Mouse (Mus musculus) megakaryocyte, embryonic 14.5 days (primary cell): ENCODE results near the gene Tcaf3. TPM values are rescaled to one million over a fixed set of nuclear protein-coding genes. Genes with fewer than 3 reads are reported as not detected.

Experiments
- H3K27me3 ChIP-seq: replicated peaks from 2 replicates; pipeline ENCODE3; 2012; ENCODE audit warnings: inconsistent platforms
- H3K36me3 ChIP-seq: replicated peaks from 2 replicates; pipeline ENCODE3; 2012; ENCODE audit warnings: low read length, inconsistent platforms, mixed read lengths
- H3K4me1 ChIP-seq: 2 replicates; pipeline ENCODE4 v1.6.1; 2012; ENCODE audit warnings: inconsistent platforms
- H3K4me3 ChIP-seq: replicated peaks from 2 replicates; pipeline ENCODE3; 2012; ENCODE audit warnings: moderate library complexity, mild to moderate bottlenecking, inconsistent platforms
- H3K9me3 ChIP-seq: 2 replicates; pipeline ENCODE4 v1.6.1; 2012; ENCODE audit warnings: inconsistent platforms
- FLI1 ChIP-seq: IDR thresholded peaks from 2 replicates; pipeline ENCODE4 v1.6.1; 2012; ENCODE audit warnings: low read length, inconsistent platforms, mixed read lengths
- GATA1 ChIP-seq: IDR thresholded peaks from 3 replicates; pipeline ENCODE4 v1.6.1; 2012; ENCODE audit warnings: mixed read lengths, low read length, inconsistent platforms, borderline replicate concordance
- polyA plus RNA-seq: library from polyadenylated mRNA; stranded (reverse); fragments of >175 nt; gene quantifications from 2 replicates; pipeline ENCODE4 v1.2.3, GENCODE M21; 2012; ENCODE audit warnings: low replicate concordance; ENCODE audit not compliant: insufficient read depth

Gene Tcaf3
- polyA plus RNA-seq, 1 experiment = not detected

DNA sequence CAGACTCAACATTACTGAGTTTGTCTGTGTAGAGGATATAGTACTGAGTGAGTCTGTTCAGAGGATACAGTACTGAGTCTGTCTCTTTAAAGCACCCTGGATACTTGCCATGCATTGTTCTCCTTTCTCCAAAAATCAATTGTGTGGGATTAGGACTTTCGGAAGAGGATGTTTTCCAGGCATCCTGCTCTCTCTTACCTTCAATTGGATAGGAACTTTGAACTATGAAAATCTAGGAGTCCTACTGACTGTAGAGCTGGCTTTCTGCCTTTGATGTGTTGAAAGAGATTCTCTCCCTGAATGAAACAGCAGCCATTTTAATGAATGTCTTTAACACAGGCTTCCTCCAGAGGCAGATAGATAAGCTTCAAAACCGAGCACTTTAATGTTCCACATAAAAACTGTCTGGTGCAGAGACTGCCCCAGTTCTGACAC is 52.0 kb downstream of the Tcaf3 start:
- no peaks in the 10 kb centered on the region for H3K27me3 ChIP-seq
- TF ChIP-seq GATA1 = no peak
- no peak for TF ChIP-seq FLI1
- no peaks in the 10 kb centered on the region for H3K36me3 ChIP-seq
- no peaks in the 10 kb centered on the region for H3K4me1 ChIP-seq
- no peak overlapping the region for H3K4me3 ChIP-seq
- no peaks in the 10 kb centered on the region for H3K9me3 ChIP-seq

DNA sequence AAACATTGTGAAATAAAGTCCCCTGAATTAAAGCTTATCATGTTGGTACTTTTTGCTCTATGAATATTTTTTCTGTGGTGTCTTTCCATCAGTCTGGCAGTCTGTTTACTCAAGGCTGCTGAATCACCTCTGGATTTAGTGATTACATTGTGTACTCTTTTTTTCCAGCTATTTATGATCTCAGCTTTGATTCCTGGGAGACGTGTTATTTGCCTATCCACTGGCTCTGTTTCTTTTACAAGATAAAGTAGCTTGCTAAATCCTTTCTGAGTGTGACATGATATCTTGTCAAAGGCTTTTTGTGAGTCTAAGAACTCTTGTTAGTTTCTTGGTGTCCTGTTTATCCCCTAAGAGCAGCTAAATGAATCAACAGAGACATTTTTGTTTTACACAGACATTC is 52.6 kb downstream of the Tcaf3 start:
- H3K36me3 ChIP-seq = no peaks in the 10 kb centered on the region
- no peaks in the 10 kb centered on the region for H3K27me3 ChIP-seq
- TF ChIP-seq GATA1 = no peak
- TF ChIP-seq FLI1 = no peak
- H3K4me1 ChIP-seq = no peaks in the 10 kb centered on the region
- H3K4me3 ChIP-seq = no peak overlapping the region
- no peaks in the 10 kb centered on the region for H3K9me3 ChIP-seq

DNA sequence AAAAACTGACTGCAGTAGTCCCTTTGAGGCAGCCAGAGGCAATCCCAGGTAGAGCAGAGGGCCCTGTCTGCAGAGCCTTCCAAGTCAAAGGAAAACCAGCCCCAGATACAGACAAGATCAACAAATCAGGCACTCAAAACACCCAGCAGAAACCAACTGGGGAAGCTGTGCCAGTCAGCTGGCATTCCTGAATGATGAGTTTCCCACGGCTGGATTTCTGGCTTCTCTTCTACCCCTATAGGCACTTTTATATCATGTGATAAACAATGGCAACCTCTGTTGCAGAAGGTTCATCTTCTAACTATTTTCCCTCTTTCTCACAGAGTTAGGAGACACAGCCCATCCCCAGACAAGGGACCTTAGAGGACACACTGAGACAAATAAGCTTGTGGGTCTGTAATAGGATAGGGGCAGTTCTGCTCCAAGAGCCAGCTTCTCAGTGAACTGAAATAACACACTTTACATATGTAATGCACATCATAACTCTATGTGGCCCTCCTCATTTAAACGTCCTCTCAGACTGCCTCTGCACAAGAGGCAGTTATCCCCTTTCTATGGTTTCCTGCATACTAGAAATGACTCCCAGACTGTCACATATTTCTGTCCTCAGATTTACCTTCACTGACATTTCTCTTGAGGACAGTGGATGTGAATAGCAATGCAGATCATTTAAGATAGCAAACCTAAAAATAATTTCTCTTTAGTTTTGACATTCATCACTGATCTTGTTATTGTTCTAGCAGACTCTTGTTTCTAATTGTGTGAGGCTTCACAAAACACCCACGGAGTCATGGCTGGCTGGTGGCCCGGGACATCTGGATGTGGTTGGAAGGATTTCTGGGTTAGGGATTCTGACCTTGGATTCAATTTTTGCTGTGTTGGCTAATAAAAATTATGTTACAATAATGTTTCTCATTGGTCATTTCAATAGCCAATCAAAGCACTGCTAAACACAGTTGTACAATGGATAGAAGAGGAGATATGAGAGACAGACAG is 55.2 kb downstream of the Tcaf3 start:
- no peak for TF ChIP-seq FLI1
- Histone ChIP-seq H3K27me3 (peaks cover 3% of the 10 kb centered on the region), H3K4me1 (no peaks in the 10 kb centered on the region), H3K4me3 (no peak overlapping the region), H3K36me3 (no peaks in the 10 kb centered on the region), H3K9me3 (peaks cover 8% of the 10 kb centered on the region; the same call in 1 of the 2 replicates)

DNA sequence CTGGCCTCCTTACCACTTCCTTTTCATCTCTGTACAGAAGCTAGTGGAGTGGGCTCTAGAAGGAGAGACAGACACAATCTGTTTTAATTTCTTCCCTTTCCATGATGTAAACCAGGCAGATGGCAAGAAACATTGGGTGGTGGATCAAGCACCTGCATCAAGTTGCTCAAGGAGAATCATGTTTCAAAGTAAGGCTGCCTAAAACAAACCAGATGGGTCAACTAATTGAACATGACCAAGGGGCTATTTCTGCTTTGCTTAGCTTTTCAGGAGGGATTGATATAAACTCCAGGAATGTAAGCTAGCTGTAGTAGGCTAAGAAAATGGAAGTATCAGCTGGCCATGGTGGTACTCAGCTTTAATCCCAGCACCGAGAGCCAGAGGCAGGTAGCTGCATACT is 56.8 kb downstream of the Tcaf3 start:
- Histone ChIP-seq H3K4me1 (no peaks in the 10 kb centered on the region), H3K27me3 (peaks cover 3% of the 10 kb centered on the region), H3K4me3 (no peak overlapping the region), H3K9me3 (peaks cover 8% of the 10 kb centered on the region; the same call in 1 of the 2 replicates), H3K36me3 (no peaks in the 10 kb centered on the region)
- TF ChIP-seq GATA1 = no peak

DNA sequence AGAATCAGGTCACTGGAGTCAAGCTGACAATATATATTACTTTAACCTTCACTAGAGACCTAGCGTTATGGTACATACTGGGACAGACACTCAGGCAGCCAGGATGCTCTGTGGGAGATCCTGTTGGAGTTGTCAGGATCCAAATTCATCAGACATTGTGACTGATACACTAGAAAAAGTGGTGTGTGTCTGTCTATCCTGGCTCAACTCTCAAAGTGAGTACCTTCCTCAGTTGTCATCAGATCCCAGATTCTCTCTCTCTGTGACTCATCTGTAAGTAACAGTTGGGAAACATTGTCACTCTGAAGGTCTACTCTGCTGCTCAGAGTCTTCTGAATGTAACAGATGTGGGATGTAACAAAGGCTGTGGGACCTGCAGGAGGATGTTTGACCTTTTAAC is 57.8 kb downstream of the Tcaf3 start:
- no peak for TF ChIP-seq FLI1
- no peak for TF ChIP-seq GATA1
- peaks cover 3% of the 10 kb centered on the region for H3K27me3 ChIP-seq
- H3K4me1 ChIP-seq = no peaks in the 10 kb centered on the region
- H3K36me3 ChIP-seq = no peaks in the 10 kb centered on the region
- H3K4me3 ChIP-seq = no peak overlapping the region
- peaks cover 8% of the 10 kb centered on the region; the same call in 1 of the 2 replicates for H3K9me3 ChIP-seq

Other genes starting within 250 kb of the Tcaf3 start
- 8,612 and 27,789 TPM in 2 replicates for gene Zyx, start 248.1 kb downstream of the Tcaf3 start, polyA plus RNA-seq
- gene Epha1, start 224.4 kb downstream of the Tcaf3 start, polyA plus RNA-seq = not detected in 2 replicates
- not detected in 2 replicates for gene Tas2r143, start 197.5 kb downstream of the Tcaf3 start, polyA plus RNA-seq
- not detected in 2 replicates for gene Tas2r135, start 192.3 kb downstream of the Tcaf3 start, polyA plus RNA-seq
- not detected in 2 replicates for gene Tas2r126, start 163.2 kb downstream of the Tcaf3 start, polyA plus RNA-seq
- not detected in 2 replicates for gene Olfr458, start 132.5 kb downstream of the Tcaf3 start, polyA plus RNA-seq
- gene Olfr457, start 121.4 kb downstream of the Tcaf3 start, polyA plus RNA-seq = not detected in 2 replicates
- gene Olfr456, start 110.5 kb downstream of the Tcaf3 start, polyA plus RNA-seq = not detected in 2 replicates
- gene Olfr455, start 50.1 kb downstream of the Tcaf3 start, polyA plus RNA-seq = not detected in 2 replicates
- gene Tcaf2, start 47.6 kb upstream of the Tcaf3 start, polyA plus RNA-seq = not detected in 2 replicates
- not detected in 2 replicates for gene Tcaf1, start 112.4 kb upstream of the Tcaf3 start, polyA plus RNA-seq
- not detected in 2 replicates for gene Olfr453, start 141.7 kb upstream of the Tcaf3 start, polyA plus RNA-seq
- not detected in 2 replicates for gene Olfr38, start 158.7 kb upstream of the Tcaf3 start, polyA plus RNA-seq
- gene Olfr452, start 187.4 kb upstream of the Tcaf3 start, polyA plus RNA-seq = not detected in 2 replicates
- gene Olfr450, start 214.2 kb upstream of the Tcaf3 start, polyA plus RNA-seq = not detected in 2 replicates
- not detected in 2 replicates for gene Olfr449, start 236.7 kb upstream of the Tcaf3 start, polyA plus RNA-seq